Mouse (Mus musculus) midbrain, postnatal 0 days (tissue): ENCODE results near the gene Serpini1. TPM values are rescaled to one million over a fixed set of nuclear protein-coding genes. Genes with fewer than 3 reads are reported as not detected.
A peak's percentile ranks its signal among the peaks of the same experiment; 100 is the strongest.

Source experiments
- ATAC-seq: fragments of 200-750 bp; cut with Nextera tagmentation; 2 replicates; pipeline ENCODE4 v1.8.0; 2017; ENCODE audit warnings: moderate number of reproducible peaks, mild to moderate bottlenecking, moderate TSS enrichment, moderate library complexity; ENCODE audit not compliant: low FRiP score
- DNase-seq: peaks from one replicate; pipeline ENCODE4 v3.0.0-alpha.2; 2015; ENCODE audit warnings: low spot score
- H3K27ac ChIP-seq: fragments of 300-500 bp; sonication (generic); 2 replicates; pipeline ENCODE4 v1.5.1; 2014; ENCODE audit warnings: low read depth, mild to moderate bottlenecking, low read length, mixed read lengths
- H3K27me3 ChIP-seq: fragments of 300-500 bp; sonication (generic); 2 replicates; pipeline ENCODE4 v1.6.1; 2014; ENCODE audit warnings: low read length, control low read depth, mixed read lengths; ENCODE audit not compliant: insufficient read depth
- H3K36me3 ChIP-seq: fragments of 300-500 bp; sonication (generic); 2 replicates; pipeline ENCODE4 v1.6.1; 2014; ENCODE audit warnings: low read length, control low read depth, mixed read lengths; ENCODE audit not compliant: insufficient read depth
- H3K4me1 ChIP-seq: fragments of 300-500 bp; sonication (generic); 2 replicates; pipeline ENCODE4 v1.6.1; 2014; ENCODE audit warnings: mild to moderate bottlenecking, control low read depth, antibody characterized with exemption, low read length, mixed read lengths; ENCODE audit not compliant: insufficient read depth
- H3K4me2 ChIP-seq: fragments of 300-500 bp; sonication (generic); 2 replicates; pipeline ENCODE4 v1.6.1; 2014; ENCODE audit warnings: low read depth, mild to moderate bottlenecking, low read length, mixed read lengths; ENCODE audit not compliant: poor library complexity, severe bottlenecking
- H3K4me3 ChIP-seq: fragments of 300-500 bp; sonication (generic); 2 replicates; pipeline ENCODE4 v1.5.1; 2014; ENCODE audit warnings: low read depth, mild to moderate bottlenecking, low read length, moderate library complexity
- H3K9ac ChIP-seq: fragments of 300-500 bp; sonication (generic); replicated peaks from 2 replicates; pipeline ENCODE4 v1.6.1; 2014; ENCODE audit warnings: mild to moderate bottlenecking, low read length, moderate library complexity, mixed read lengths; ENCODE audit not compliant: poor library complexity, severe bottlenecking
- H3K9me3 ChIP-seq: fragments of 300-500 bp; sonication (generic); 2 replicates; pipeline ENCODE4 v1.6.1; 2016; ENCODE audit warnings: low read length, control low read depth
- CTCF ChIP-seq: IDR thresholded peaks from 2 replicates; pipeline ENCODE4 v1.5.1; 2016; ENCODE audit warnings: antibody characterized with exemption, mild to moderate bottlenecking
- WGBS: fragments of 180-500 bp; shearing (Covaris S2); extraction: QIAGEN DNeasy Blood & Tissue Kit; methylation state at CpG from one replicate; pipeline ENCODE4 v1.1.7; 2014; 5-methylcytosine and 5-hydroxymethylcytosine counted together
- polyA plus RNA-seq: library from polyadenylated mRNA; unstranded; fragments of >200 nt; fragmentation: Nextera tagmentation; extraction: Ambion mirVana; gene quantifications from 2 replicates; pipeline ENCODE4 v1.2.1, GENCODE M21; 2015
- total RNA-seq: library from RNA; depleted of rRNA; stranded (reverse); fragments of >200 nt; gene quantifications from 2 replicates; pipeline ENCODE4 v1.2.3, GENCODE M21; 2014

Gene Serpini1
- total and polyA plus RNA-seq, 2 experiments from 2014 or later: 102 to 142 TPM

DNA sequence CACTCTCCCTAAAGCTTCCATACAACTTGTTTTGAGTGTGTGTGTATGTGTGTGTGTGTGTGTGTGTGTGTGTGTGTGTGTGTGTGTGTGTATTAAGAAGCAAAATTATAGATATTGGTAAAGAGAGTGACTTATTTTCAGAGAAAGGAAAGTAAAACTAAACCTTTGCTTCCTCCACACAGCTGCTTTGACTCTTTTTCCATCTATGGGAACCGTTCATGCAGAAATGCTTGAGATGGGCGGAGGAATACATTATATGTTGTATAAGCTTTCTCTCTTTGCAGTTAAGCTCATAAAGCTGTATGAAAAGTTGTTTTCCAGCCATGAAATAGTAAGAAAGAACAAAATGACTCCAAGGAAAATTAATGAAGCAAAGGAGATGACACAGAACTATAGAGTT, 16.7 kb downstream of the Serpini1 start:
- 63% methylated on average over 2 of the region's 2 CpGs for WGBS
- no peak overlapping the region for H3K4me3 ChIP-seq
- no peaks in the 10 kb centered on the region for H3K27me3 ChIP-seq
- H3K9me3 ChIP-seq: no peaks in the 10 kb centered on the region
- no peak for ATAC-seq
- no peak for TF ChIP-seq CTCF
- H3K36me3 ChIP-seq: no peaks in the 10 kb centered on the region
- H3K4me2 ChIP-seq: no peak overlapping the region
- no peaks in the 10 kb centered on the region for H3K4me1 ChIP-seq
- no peak overlapping the region for H3K27ac ChIP-seq
- no peak for DNase-seq
- no peak overlapping the region for H3K9ac ChIP-seq

DNA sequence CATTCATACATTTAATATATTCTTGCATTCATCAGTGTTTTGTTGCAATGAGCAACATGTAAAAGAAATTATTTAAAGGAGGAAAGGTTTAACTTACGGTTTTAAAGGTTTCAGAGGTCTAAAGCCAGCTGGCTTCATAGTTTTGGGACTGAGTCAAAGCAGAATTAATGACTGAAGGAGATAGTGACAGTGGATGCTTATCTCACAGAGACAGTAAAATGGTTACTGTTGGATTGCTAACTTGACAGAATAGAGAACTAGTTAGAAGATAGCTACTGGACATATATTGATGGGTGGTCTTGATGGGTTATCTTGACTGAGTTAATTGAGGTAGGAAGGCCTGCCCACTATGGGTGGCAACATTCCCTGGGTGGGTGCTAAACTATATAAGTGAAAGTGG, 18.2 kb downstream of the Serpini1 start:
- H3K9me3 ChIP-seq: no peaks in the 10 kb centered on the region
- H3K27ac ChIP-seq: no peak overlapping the region
- H3K36me3 ChIP-seq: no peaks in the 10 kb centered on the region
- no peak for ATAC-seq
- no peaks in the 10 kb centered on the region for H3K27me3 ChIP-seq
- no peak overlapping the region for H3K9ac ChIP-seq
- no peaks in the 10 kb centered on the region for H3K4me1 ChIP-seq
- WGBS: 83% methylated on average over 1 of the region's 1 CpGs
- DNase-seq: no peak
- no peak overlapping the region for H3K4me3 ChIP-seq
- no peak overlapping the region for H3K4me2 ChIP-seq
- TF ChIP-seq CTCF: no peak

DNA sequence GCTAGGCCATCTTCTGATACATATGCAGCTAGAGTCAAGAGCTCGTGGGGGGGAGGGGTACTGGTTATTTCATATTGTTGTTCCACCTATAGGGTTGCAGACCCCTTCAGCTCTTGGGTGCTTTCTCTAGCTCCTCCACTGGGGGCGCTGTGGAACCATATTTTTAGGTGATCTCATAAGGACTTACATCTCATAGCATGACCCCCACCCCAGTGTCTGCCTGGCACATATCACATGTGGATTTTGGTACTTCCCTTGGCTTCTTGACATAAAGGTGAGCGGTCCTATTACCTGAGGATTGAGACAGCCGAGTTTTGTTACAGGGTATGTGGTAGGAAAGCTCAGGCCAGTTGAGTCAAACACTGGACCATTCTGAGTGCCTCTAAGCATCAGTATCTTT, 22.0 kb downstream of the Serpini1 start:
- no peaks in the 10 kb centered on the region for H3K4me1 ChIP-seq
- no peaks in the 10 kb centered on the region for H3K36me3 ChIP-seq
- DNase-seq (no peak), ATAC-seq (no peak)
- no peaks in the 10 kb centered on the region for H3K9me3 ChIP-seq
- no peak overlapping the region for H3K4me3 ChIP-seq
- no peak overlapping the region for H3K4me2 ChIP-seq
- TF ChIP-seq CTCF: peak; percentile 40
- no peaks in the 10 kb centered on the region for H3K27me3 ChIP-seq
- no peak overlapping the region for H3K9ac ChIP-seq
- WGBS: 59% methylated on average over 4 of the region's 4 CpGs
- H3K27ac ChIP-seq: no peak overlapping the region

DNA sequence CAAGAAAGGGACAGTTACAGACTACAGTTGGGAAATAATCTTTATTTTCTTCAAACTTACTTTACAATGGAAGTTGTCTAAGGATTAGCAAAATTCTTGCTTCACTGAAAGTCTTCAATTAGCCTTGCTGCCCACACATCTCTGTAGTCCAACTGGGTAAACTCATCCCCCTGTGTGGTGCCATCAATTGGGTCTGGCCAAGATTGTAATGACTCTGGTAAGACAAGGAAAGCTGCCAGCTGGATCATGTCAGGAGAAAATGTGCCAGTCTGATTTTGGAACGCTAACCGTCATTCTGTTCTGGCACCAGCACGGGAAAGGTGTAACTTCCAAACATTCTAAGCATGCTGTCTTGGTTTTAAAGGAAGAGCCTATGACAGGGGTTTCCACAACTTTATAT, 25.9 kb downstream of the Serpini1 start:
- no peak overlapping the region for H3K4me3 ChIP-seq
- no peaks in the 10 kb centered on the region for H3K9me3 ChIP-seq
- DNase-seq: peak; percentile 68
- H3K4me1 ChIP-seq: no peaks in the 10 kb centered on the region
- TF ChIP-seq CTCF: no peak
- H3K36me3 ChIP-seq: no peaks in the 10 kb centered on the region
- H3K27ac ChIP-seq: no peak overlapping the region
- H3K9ac ChIP-seq: no peak overlapping the region
- WGBS: 84% methylated on average over 3 of the region's 3 CpGs
- no peaks in the 10 kb centered on the region for H3K27me3 ChIP-seq
- no peak overlapping the region for H3K4me2 ChIP-seq
- ATAC-seq: no peak

DNA sequence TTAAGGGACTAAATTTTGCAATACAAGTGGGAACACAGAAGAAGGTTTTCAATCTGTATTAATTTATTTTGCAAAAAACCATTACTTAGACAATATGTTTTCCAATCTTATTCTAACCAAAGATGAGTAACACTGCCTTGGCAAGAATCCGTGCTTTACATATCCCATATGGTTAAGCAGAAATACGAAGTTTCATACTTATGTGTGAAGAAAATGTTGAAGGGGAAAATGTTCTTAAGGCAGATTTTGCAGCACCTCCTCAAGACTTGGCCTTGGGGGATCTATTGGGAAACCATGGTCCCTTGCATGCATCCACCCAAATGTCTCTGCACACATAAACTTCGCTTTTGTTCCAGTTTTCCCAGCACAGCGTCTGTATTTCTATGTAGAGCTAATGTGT, 27.6 kb downstream of the Serpini1 start:
- Histone ChIP-seq H3K4me2 (no peak overlapping the region), H3K36me3 (no peaks in the 10 kb centered on the region), H3K9ac (no peak overlapping the region), H3K4me3 (no peak overlapping the region), H3K9me3 (no peaks in the 10 kb centered on the region), H3K27me3 (no peaks in the 10 kb centered on the region), H3K27ac (no peak overlapping the region), H3K4me1 (no peaks in the 10 kb centered on the region)
- ATAC-seq (no peak), DNase-seq (no peak)
- WGBS: 86% methylated on average over 4 of the region's 4 CpGs
- TF ChIP-seq CTCF: no peak

DNA sequence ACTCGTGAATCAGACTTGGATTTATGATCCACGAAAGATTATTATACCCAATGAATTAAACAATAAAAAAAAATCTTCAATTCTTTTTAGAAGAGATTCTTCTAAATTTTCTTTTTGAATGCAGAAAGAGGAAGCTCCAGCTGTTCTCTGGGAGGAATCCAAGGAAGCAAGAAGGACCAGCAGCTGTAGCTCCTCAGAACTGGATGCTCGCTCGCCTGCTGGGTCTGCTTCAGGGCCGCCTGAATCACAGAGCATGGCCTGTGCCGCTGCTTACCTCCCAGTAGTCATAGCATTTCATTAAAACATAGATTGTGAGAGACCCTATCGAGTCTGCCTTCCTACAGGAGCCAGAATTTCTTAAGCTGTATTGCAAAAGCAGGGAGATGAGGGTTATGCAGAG, 53.7 kb downstream of the Serpini1 start:
- no peak overlapping the region for H3K4me3 ChIP-seq
- no peaks in the 10 kb centered on the region for H3K36me3 ChIP-seq
- no peaks in the 10 kb centered on the region for H3K27me3 ChIP-seq
- H3K4me1 ChIP-seq: no peaks in the 10 kb centered on the region
- no peak for ATAC-seq
- H3K27ac ChIP-seq: no peak overlapping the region
- WGBS: 77% methylated on average over 7 of the region's 7 CpGs
- no peak overlapping the region for H3K9ac ChIP-seq
- no peak for DNase-seq
- no peak overlapping the region for H3K4me2 ChIP-seq
- no peak for TF ChIP-seq CTCF
- H3K9me3 ChIP-seq: no peaks in the 10 kb centered on the region
